Mouse (Mus musculus) cerebellum, adult 8-10 months (tissue): ENCODE results near the gene Lce1h.

Experiments used
- DNase-seq: peaks from one replicate; pipeline ENCODE4 v3.0.0; 2022

The Lce1h gene

DNA sequence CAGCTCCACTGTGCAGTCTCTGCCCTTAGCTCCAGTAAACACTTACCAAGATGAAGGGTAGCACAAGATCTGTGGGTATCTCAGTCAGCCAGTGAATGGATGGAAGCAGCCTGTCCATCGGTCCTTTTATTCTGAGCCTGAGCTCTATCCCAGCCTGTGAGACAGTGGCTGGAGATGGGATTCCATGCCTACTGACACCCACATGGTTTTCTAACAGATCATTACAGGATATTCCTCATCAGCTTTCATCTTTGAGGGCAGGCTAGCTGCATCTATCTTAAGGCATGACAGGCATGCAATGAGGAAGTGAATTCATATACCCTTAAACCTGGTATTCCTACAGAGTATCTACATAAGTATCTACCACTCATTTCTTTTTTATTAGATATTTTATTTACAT, at the start of gene Lce1h:
Gene Lce1h (minus strand): TSS at position 101 of the 400 bp plus-strand sequence.
- DNase-seq: no peak

DNA sequence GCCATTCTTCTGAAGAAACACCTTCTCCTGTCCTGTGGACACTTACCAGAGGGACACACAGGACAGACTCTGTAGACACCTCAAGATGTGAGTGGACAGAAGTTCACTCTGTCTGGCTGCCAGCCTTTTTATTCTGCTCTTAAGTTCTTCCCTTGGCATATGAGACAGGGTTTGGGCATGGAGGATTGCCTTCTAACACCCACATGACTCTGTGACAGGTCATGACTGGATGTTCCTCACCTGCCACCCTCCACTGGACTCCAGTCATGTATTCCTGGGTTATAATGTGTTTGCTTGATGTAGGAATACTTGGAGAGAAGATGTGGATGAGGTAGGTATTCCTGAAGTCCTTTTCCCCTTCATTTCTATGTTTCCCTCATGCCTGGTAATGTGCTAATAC, 42.9 kb upstream of the Lce1h start, which contains the start of gene Lce1k:
Gene Lce1k (minus strand): TSS at position 101 of the 400 bp plus-strand sequence.
- DNase-seq: no peak

DNA sequence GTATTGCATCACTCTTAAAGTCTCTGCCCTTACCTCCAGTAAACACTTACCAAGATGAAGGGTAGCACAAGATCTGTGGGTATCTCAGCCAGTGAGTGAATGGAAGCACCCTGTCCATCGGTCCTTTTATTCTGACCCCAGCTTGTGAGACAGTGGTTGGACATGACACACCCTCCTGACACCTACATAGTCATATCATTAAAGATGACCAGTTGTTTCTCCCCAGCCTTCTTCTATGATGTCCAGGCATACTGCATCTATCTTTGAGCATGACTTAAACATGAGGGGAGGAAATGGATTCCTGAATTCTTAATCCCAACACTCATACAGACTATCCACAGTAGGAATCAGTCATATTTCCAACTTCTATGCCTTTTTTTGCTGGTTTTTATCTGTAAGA, 25.5 kb upstream of the Lce1h start, which contains the start of gene Lce1j:
Gene Lce1j (minus strand): TSS at position 101 of the 400 bp plus-strand sequence.
- no peak for DNase-seq

DNA sequence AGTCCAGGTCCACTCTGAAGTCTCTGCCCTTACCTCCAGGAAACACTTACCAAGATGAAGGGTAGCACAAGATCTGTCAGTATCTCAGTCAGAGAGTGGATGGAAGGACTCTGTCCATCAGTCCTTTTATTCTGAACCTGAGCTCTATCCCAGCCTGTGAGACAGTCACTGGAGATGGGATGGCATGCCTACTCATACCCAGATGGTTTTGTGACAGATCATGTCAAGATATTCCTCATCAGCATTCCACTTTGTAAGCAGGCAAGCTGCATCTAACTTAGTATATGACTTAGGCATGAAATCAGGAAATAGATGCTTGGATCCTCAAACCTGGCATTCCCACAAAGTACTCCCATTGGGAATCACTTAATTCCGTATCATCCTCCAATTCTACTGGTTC, 13.9 kb upstream of the Lce1h start, which contains the start of gene Lce1i:
Gene Lce1i (minus strand): TSS at position 101 of the 400 bp plus-strand sequence.
- DNase-seq: no peak

DNA sequence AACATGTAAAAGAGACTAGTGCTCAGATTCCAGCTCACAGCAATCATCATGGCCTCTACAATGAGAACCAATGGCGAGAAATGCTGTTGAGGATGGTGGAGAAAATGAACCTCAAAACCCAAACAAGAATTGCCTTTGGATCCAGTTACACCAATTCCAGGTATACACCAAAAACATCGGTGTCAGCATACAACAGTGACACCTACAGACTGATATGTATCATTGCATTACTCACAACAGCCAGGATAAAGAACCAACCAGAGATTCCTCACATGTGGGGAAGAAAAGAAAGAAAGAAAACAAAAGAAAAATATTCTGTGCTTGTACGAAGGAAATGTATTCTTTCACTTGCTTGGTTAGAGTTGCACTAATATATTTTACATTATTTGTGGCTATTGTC, 6.7 kb upstream of the Lce1h start:
- no peak for DNase-seq

DNA sequence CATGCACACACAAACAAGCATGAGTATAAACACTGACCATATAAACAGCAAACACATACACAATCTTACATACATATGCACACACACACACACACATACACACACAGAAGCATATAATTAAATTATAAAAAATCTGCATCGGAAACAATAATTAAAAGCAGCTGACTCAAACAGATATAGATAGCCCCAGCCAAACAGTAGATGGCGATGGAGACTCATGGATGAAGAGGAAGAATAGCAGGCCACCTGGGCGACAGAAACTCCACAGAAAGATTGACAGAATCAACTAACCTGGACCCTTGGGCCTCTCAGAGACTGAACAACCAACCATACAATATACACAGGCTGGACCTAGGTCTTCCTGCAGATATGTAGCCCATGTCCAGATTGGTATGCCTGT, 11.7 kb downstream of the Lce1h start:
- DNase-seq: no peak

DNA sequence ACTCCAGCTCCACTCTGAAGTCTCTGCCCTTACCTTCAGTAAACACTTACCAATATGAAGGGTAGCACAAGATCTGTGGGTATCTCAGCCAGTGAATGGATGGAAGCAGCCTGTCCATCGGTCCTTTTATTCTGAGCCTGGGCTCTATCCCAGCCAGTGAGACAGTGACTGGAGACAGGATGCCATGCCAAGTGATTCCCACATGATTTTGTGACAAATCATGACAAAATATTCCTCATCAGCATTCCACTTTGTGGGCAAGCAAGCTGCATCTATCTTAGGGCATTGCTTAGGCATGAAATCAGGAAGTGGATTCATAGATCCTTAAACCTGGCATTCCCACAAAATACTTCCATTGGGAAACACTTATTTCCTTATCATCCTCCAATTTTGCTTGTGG, 12.6 kb downstream of the Lce1h start, which contains the start of gene Lce1g:
Gene Lce1g (minus strand): TSS at position 101 of the 400 bp plus-strand sequence.
- no peak for DNase-seq

DNA sequence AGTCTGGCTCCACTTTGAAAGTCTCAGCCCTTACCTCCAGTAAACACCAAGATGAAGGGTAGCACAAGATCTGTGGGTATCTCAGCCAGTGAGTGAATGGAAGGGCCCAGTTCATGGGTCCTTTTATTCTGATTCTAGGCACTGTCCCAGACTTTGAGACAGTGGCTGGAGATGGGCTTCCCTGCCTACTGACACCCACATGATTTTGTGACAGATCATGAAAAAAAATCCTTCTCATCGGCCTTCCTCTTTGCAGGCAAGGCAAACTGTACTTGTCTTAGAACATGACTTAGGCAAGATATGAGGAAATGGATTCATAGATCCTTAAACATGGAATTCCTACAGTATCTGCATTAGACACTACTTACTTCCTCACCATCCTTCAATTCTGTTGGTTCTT, 25.9 kb downstream of the Lce1h start, which contains the start of gene Gm38119:
Gene Gm38119 (minus strand): TSS at position 101 of the 400 bp plus-strand sequence.
- DNase-seq: no peak

DNA sequence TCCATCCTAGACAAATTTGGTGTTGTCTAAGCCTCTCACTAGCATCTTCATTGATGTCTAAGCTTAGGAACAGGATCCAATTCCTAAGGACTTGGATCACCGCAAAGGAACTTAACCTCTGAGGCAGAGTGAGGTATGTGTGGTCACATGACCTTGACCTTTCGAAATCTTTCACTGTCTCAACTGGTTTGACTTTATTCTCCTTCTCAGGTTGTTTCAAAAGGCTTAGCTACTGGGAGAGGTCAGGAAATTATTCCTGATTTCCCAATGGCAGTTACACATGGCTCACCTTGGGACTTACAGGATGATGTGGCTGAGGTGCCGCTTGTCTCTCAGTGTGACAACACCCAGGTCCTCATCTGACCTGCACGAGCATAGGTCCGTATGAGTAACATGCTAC, 42.2 kb downstream of the Lce1h start:
- DNase-seq: no peak

DNA sequence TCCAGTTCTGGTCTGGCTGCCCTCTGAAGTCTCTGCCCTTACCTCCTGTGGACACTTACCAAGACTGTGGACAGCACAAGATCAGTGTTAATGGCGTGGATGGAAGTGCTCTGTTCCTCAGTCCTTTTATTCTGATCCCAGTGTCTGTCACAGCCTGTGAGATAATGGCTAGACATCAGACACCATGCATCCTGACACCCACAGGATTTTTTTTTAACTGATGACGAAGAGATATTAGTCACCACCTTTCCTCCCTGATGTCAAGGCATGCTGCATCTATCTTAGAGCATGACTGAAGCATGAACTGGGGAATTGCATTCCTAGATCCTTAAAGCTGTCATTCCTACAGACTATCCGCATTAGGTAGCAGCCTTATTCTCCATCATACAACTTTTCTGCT, 44.6 kb downstream of the Lce1h start, which contains the start of gene Lce1f:
Gene Lce1f (minus strand): TSS at position 101 of the 400 bp plus-strand sequence.
- no peak for DNase-seq

DNA sequence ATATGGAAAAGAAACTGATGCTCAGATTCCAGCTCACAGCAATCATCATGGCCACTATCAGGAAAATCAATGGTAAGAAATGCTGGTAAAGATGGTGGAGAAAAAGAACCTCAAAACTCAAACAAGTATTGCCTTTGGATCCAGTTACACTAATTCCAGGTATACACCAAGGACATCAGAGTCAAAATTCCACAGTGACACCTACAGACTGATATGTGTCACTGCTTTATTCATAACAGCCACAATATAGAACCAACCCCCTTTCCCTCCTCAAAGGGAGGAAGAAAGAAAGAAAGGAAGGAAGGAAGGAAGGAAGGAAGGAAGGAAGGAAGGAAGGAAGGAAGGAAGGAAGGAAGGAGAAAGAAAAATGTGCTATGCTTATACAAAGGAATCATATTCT, 49.7 kb downstream of the Lce1h start:
- DNase-seq: no peak
